Mouse (Mus musculus): ENCODE results near the gene Vat1l.

GRCm38 (mm10) chr8:114421544-114421943 lies 216.1 kb downstream of the Vat1l start:
- TF ChIP-seq POLR2A (IDR thresholded peaks at IDR 0.05; ENCODE audit: control insufficient read depth in 1 of 2, insufficient read depth in 1 of 2, low read depth in 1 of 2, low read length in 2 of 2, poor library complexity in 1 of 2) (no peak), ZMIZ1 (IDR thresholded peaks at IDR 0.05; ENCODE audit: low read depth, low read length) (no peak), TCF12 (IDR thresholded peaks at IDR 0.05; ENCODE audit: low read depth, low read length) (no peak)
